Mouse (Mus musculus) kidney, adult 2 months (tissue): ENCODE measurements around the gene Evi5.

Experiments used
- CTCF ChIP-seq: fragments of 200-500 bp; conservative IDR thresholded peaks from 2 replicates; pipeline ENCODE4 v1.5.1; 2011; ENCODE audit warnings: low read depth, mild to moderate bottlenecking, control low read depth, low read length, moderate library complexity, mixed read lengths; ENCODE audit not compliant: insufficient read depth, insufficient read length
- POLR2A ChIP-seq: fragments of 200-500 bp; IDR thresholded peaks from one replicate; pipeline ENCODE4 v1.6.1; 2011; ENCODE audit warnings: low read depth, low read length, control low read depth

- TF ChIP-seq CTCF, result no peak
- TF ChIP-seq POLR2A, result no peak
These were observed 67.4 kb downstream of the Evi5 start for GRCm38 (mm10) chr5:107807496-107807895.
